Mouse (Mus musculus): ENCODE results near the gene Fthl17e. TPM values are rescaled to one million over a fixed set of nuclear protein-coding genes. Genes with fewer than 3 reads are reported as not detected.

Gene Fthl17e
- not detected for total RNA-seq (2023)

GRCm38 (mm10) chrX:9033193-9033592, at the start of gene Fthl17e:
TSS of gene Fthl17e (plus strand) at chrX:9033493.

GRCm38 (mm10) chrX:8986655-8987054, 46.6 kb upstream of the Fthl17e start, which contains the start of gene Fthl17d:
TSS of gene Fthl17d (minus strand) at chrX:8986755.

GRCm38 (mm10) chrX:9062715-9063114, 29.4 kb downstream of the Fthl17e start, which contains the start of gene Fthl17f:
TSS of gene Fthl17f (plus strand) at chrX:9063015.

Other genes starting within 250 kb of the Fthl17e start
- gene Ssxb5, start 229.8 kb upstream of the Fthl17e start, total RNA-seq (2023): not detected
- not detected for gene Gm6592, start 189.5 kb upstream of the Fthl17e start, total RNA-seq (2023)
- gene Gm5751, start 159.2 kb upstream of the Fthl17e start, total RNA-seq (2023): not detected
- gene B630019K06Rik, start 141.1 kb upstream of the Fthl17e start, total RNA-seq (2023): 2.2 TPM
- gene Fthl17b, start 70.5 kb upstream of the Fthl17e start, total RNA-seq (2023): not detected
- not detected for gene Fthl17c, start 56.9 kb upstream of the Fthl17e start, total RNA-seq (2023)
- gene Fthl17d, start 46.7 kb upstream of the Fthl17e start, total RNA-seq (2023): not detected
- not detected for gene Fthl17f, start 29.5 kb downstream of the Fthl17e start, total RNA-seq (2023)
- not detected for gene 4930402K13Rik, start 71.1 kb downstream of the Fthl17e start, total RNA-seq (2023)
- not detected for gene Lancl3, start 166.4 kb downstream of the Fthl17e start, total RNA-seq (2023)
- gene Gm14862, start 223.4 kb downstream of the Fthl17e start, total RNA-seq (2023): not detected
- gene Xk, start 239.3 kb downstream of the Fthl17e start, total RNA-seq (2023): 1.1 TPM